Comparison of ENCODE assay signal across 8 mouse cellular contexts in the genomic region with DNA sequence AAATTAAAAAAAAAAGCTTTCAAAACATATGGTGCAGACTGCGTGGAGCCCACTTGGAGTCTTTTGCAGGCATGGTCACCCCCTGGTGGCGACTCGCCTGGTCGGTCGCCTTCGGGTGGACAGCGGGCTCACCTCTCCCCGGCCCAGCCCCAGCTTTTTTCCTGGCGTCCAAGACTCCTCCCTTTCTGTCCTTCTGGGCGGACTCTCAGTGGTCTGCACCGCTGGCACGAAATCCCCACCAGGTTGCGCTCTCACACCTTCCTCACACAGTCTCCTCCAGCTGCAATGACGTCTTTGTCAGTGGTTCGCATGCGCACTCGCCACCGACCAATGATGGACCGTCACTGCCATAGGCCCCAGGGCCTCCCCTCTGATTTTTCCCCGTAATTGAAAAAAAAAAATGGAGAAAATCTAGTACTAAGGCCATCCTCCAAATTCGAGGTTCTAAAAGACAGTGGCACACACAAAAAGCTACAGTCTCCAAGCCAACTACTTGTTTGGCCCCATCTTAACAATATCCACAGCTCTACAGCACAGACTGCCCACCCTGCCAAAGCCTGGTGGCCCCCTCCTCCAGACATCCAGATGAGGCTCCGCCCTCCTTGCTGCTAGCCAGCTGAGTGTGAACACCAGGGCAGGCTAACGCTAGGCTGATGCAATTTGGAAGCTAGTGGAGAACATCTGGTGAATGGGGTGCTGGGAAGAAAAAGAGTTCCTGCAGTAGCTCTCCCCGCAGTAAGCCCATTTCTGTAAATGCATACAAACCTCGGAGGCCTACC.
DNase-seq lines count a peak whose midpoint lies in the region; ATAC-seq lines count a peak whose summit lies in the region.

No protein-coding gene starts in this region.

- intact Hi-C loops in left cerebral cortex, postnatal 36 days (cut with DNase I), result loop anchor here (5.0 kb wide), 1 partner anchor 249 kb away; no protein-coding TSS in a partner anchor

- H3K4me3 ChIP-seq in intestine, embryonic 16.5 days (ENCODE audit: low read length), result peak overlapping the region; percentile 23; the same call in 1 of the 2 replicates
- H3K4me3 ChIP-seq in midbrain, embryonic 10.5 days, result peak overlapping the region; percentile 41

- 0 out of 2 replicates have a peak, but pooled peaks cover 3% of the 10 kb centered on the region for H3K27me3 ChIP-seq in intestine, embryonic 16.5 days (replicated peaks; ENCODE audit: control insufficient read depth, insufficient read depth, low read length)
- H3K27me3 ChIP-seq in midbrain, embryonic 10.5 days (ENCODE audit: low read depth, poor library complexity, severe bottlenecking), result peaks cover 37% of the 10 kb centered on the region

- peak overlapping the region; percentile 33; the same call in 1 of the 2 replicates for H3K4me2 ChIP-seq in intestine, embryonic 16.5 days (ENCODE audit: low read depth, low read length)

- DNase-seq in adrenal gland, postnatal 14 days, result peak; percentile 85
- DNase-seq in embryo, embryonic 9.5 days (ENCODE audit: extremely low spot score), result peak; percentile 81
- DNase-seq in left cerebral cortex, postnatal 36 days (ENCODE audit: low spot score in 2 of 2), result peak; percentile 33
- peak; percentile 81 for DNase-seq in midbrain, embryonic 10.5 days (ENCODE audit: low spot score)
- DNase-seq in skeletal muscle tissue, adult 2 months (ENCODE audit: low read depth, low spot score), result peak; percentile 74

- H3K9me3 ChIP-seq in intestine, embryonic 16.5 days (ENCODE audit: control insufficient read depth, low read length), result no peaks in the 10 kb centered on the region
- H3K9me3 ChIP-seq in midbrain, embryonic 10.5 days (replicated peaks), result no peaks in the 10 kb centered on the region

- H3K27ac ChIP-seq in intestine, embryonic 16.5 days (ENCODE audit: low read length), result peak overlapping the region; percentile 42; the same call in 1 of the 2 replicates
- H3K27ac ChIP-seq in midbrain, embryonic 10.5 days (replicated peaks), result peak overlapping the region; percentile 76

- peak; percentile 99 for ATAC-seq in granulocyte monocyte progenitor cell, adult 5-6 weeks (replicated peaks; ENCODE audit: poor library complexity, severe bottlenecking)
- ATAC-seq in intestine, embryonic 16.5 days, result peak; percentile 97
- ATAC-seq in erythroblast, adult 5-6 weeks (replicated peaks; ENCODE audit: low FRiP score, poor library complexity, severe bottlenecking), result no peak

- no peaks in the 10 kb centered on the region for H3K36me3 ChIP-seq in intestine, embryonic 16.5 days (ENCODE audit: control insufficient read depth, insufficient read depth, low read length)
- no peaks in the 10 kb centered on the region for H3K36me3 ChIP-seq in midbrain, embryonic 10.5 days

- 19% methylated on average over 25 of the region's 25 CpGs for WGBS in intestine, embryonic 16.5 days
- WGBS in midbrain, embryonic 10.5 days, result 22% methylated on average over 25 of the region's 25 CpGs

- no peak overlapping the region; the same call in 1 of the 2 replicates for H3K9ac ChIP-seq in intestine, embryonic 16.5 days (ENCODE audit: low read depth, low read length)

- H3K4me1 ChIP-seq in intestine, embryonic 16.5 days (ENCODE audit: control insufficient read depth, insufficient read depth, low read length), result no peaks in the 10 kb centered on the region
- H3K4me1 ChIP-seq in midbrain, embryonic 10.5 days, result peaks cover 15% of the 10 kb centered on the region

Comparison
In these comparisons a context has a peak if more than half of its experiments do, and no peak if none do; other contexts are left out.
1. DNase-seq: peak in every context shown above with its lines; median percentile 85 in adrenal gland, postnatal 14 days; 81 in embryo, embryonic 9.5 days; 81 in midbrain, embryonic 10.5 days; 74 in skeletal muscle tissue, adult 2 months; 33 in left cerebral cortex, postnatal 36 days.